Mouse (Mus musculus) intestine, embryonic 15.5 days (tissue): ENCODE measurements at regions not wholly inside any gene's neighbourhood (a gene's known extent, or its start where the extent isn't known, plus 50 kb on each side); places are given as distances from the start of the nearest gene placed in this dataset.

Experiments used
- ATAC-seq: fragments of 200-750 bp; cut with Nextera tagmentation; 2 replicates; pipeline ENCODE4 v1.8.0; 2017; ENCODE audit warnings: moderate TSS enrichment, moderate library complexity
- H3K27ac ChIP-seq: fragments of 300-500 bp; sonication (generic); 2 replicates; pipeline ENCODE4 v1.5.1; 2015; ENCODE audit warnings: mild to moderate bottlenecking, inconsistent platforms
- H3K27me3 ChIP-seq: fragments of 300-500 bp; sonication (generic); replicated peaks from 2 replicates; pipeline ENCODE4 v1.6.1; 2015; ENCODE audit warnings: inconsistent platforms
- H3K36me3 ChIP-seq: fragments of 300-500 bp; sonication (generic); 2 replicates; pipeline ENCODE4 v1.6.1; 2015; ENCODE audit warnings: inconsistent platforms
- H3K4me1 ChIP-seq: fragments of 300-500 bp; sonication (generic); replicated peaks from 2 replicates; pipeline ENCODE4 v1.6.1; 2015; ENCODE audit warnings: inconsistent platforms
- H3K4me2 ChIP-seq: fragments of 300-500 bp; sonication (generic); replicated peaks from 2 replicates; pipeline ENCODE4 v1.6.1; 2015; ENCODE audit warnings: mild to moderate bottlenecking, inconsistent platforms
- H3K4me3 ChIP-seq: fragments of 300-500 bp; sonication (generic); replicated peaks from 2 replicates; pipeline ENCODE4 v1.5.1; 2015; ENCODE audit warnings: inconsistent platforms
- H3K9ac ChIP-seq: fragments of 300-500 bp; sonication (generic); 2 replicates; pipeline ENCODE4 v1.6.1; 2015; ENCODE audit warnings: inconsistent platforms
- H3K9me3 ChIP-seq: fragments of 300-500 bp; sonication (generic); 2 replicates; pipeline ENCODE4 v1.6.1; 2016; ENCODE audit warnings: inconsistent platforms
- WGBS: fragments of 180-500 bp; shearing (Covaris S2); methylation state at CpG from one replicate; pipeline ENCODE4 v1.1.7; 2015; 5-methylcytosine and 5-hydroxymethylcytosine counted together

GRCm38 (mm10) chr14:99632444-99632843, 334.0 kb downstream of the Klf5 start:
- Histone ChIP-seq H3K27me3 (no peaks in the 10 kb centered on the region), H3K4me3 (no peak overlapping the region), H3K4me1 (no peaks in the 10 kb centered on the region), H3K4me2 (no peak overlapping the region), H3K36me3 (no peaks in the 10 kb centered on the region), H3K9me3 (no peaks in the 10 kb centered on the region), H3K27ac (no peak overlapping the region), H3K9ac (no peak overlapping the region)
- WGBS = 31% methylated on average over 4 of the region's 4 CpGs
- ATAC-seq = no peak

- WGBS = 81% methylated on average over 4 of the region's 4 CpGs
- Histone ChIP-seq H3K4me3 (no peak overlapping the region), H3K27ac (no peak overlapping the region), H3K4me2 (no peak overlapping the region), H3K36me3 (no peaks in the 10 kb centered on the region), H3K27me3 (no peaks in the 10 kb centered on the region), H3K4me1 (no peaks in the 10 kb centered on the region), H3K9me3 (no peaks in the 10 kb centered on the region), H3K9ac (no peak overlapping the region)
- ATAC-seq = no peak
Observed at GRCm38 (mm10) chr14:99635556-99636150, 337.2 kb downstream of the Klf5 start.

GRCm38 (mm10) chr14:99641475-99642453, 343.3 kb downstream of the Klf5 start:
- H3K4me1 ChIP-seq = 0 out of 2 replicates have a peak, but pooled peaks cover 2% of the 10 kb centered on the region
- H3K4me2 ChIP-seq = no peak overlapping the region
- no peaks in the 10 kb centered on the region for H3K27me3 ChIP-seq
- H3K9ac ChIP-seq = no peak overlapping the region
- no peaks in the 10 kb centered on the region for H3K36me3 ChIP-seq
- H3K27ac ChIP-seq = no peak overlapping the region
- no peak overlapping the region for H3K4me3 ChIP-seq
- 73% methylated on average over 15 of the region's 15 CpGs for WGBS
- H3K9me3 ChIP-seq = no peaks in the 10 kb centered on the region
- ATAC-seq = no peak

GRCm38 (mm10) chr14:99646323-99646722, 347.8 kb downstream of the Klf5 start:
- peak; percentile 90 for ATAC-seq
- 55% methylated on average over 3 of the region's 3 CpGs for WGBS
- Histone ChIP-seq H3K9ac (no peak overlapping the region), H3K4me3 (no peak overlapping the region), H3K4me2 (no peak overlapping the region), H3K4me1 (0 out of 2 replicates have a peak, but pooled peaks cover 2% of the 10 kb centered on the region), H3K36me3 (no peaks in the 10 kb centered on the region), H3K27ac (0 out of 2 replicates have a peak overlapping the region, but pooled peaks have one; percentile 56), H3K27me3 (no peaks in the 10 kb centered on the region), H3K9me3 (no peaks in the 10 kb centered on the region)

GRCm38 (mm10) chr14:99674399-99674798, 375.9 kb downstream of the Klf5 start:
- 70% methylated on average over 3 of the region's 3 CpGs for WGBS

GRCm38 (mm10) chr14:99687062-99687806, 388.7 kb downstream of the Klf5 start:
- Histone ChIP-seq H3K27me3 (no peaks in the 10 kb centered on the region), H3K4me3 (no peak overlapping the region), H3K36me3 (no peaks in the 10 kb centered on the region), H3K9ac (no peak overlapping the region), H3K9me3 (no peaks in the 10 kb centered on the region), H3K27ac (no peak overlapping the region), H3K4me1 (no peaks in the 10 kb centered on the region), H3K4me2 (no peak overlapping the region)
- ATAC-seq = no peak
- WGBS = 57% methylated on average over 8 of the region's 8 CpGs

More at GRCm38 (mm10) chr14:99674399-99674798, 375.9 kb downstream of the Klf5 start:
- no peak overlapping the region for H3K4me3 ChIP-seq
- H3K27me3 ChIP-seq = no peaks in the 10 kb centered on the region
- H3K9me3 ChIP-seq = no peaks in the 10 kb centered on the region
- H3K4me2 ChIP-seq = no peak overlapping the region
- H3K27ac ChIP-seq = no peak overlapping the region
- ATAC-seq = no peak
- H3K4me1 ChIP-seq = no peaks in the 10 kb centered on the region
- no peaks in the 10 kb centered on the region for H3K36me3 ChIP-seq
- no peak overlapping the region for H3K9ac ChIP-seq

GRCm38 (mm10) chr14:99688415-99688814, 389.9 kb downstream of the Klf5 start:
- Histone ChIP-seq H3K4me2 (no peak overlapping the region), H3K9ac (no peak overlapping the region), H3K27me3 (no peaks in the 10 kb centered on the region), H3K36me3 (no peaks in the 10 kb centered on the region), H3K4me1 (no peaks in the 10 kb centered on the region), H3K27ac (no peak overlapping the region), H3K9me3 (no peaks in the 10 kb centered on the region), H3K4me3 (no peak overlapping the region)
- WGBS = 82% methylated on average over 4 of the region's 4 CpGs
- ATAC-seq = no peak

GRCm38 (mm10) chr14:99696301-99696700, 397.8 kb downstream of the Klf5 start:
- Histone ChIP-seq H3K4me1 (no peaks in the 10 kb centered on the region), H3K27ac (no peak overlapping the region), H3K27me3 (no peaks in the 10 kb centered on the region), H3K4me3 (no peak overlapping the region), H3K36me3 (no peaks in the 10 kb centered on the region), H3K9me3 (no peaks in the 10 kb centered on the region), H3K4me2 (no peak overlapping the region), H3K9ac (no peak overlapping the region)
- 92% methylated on average over 7 of the region's 7 CpGs for WGBS
- ATAC-seq = no peak

GRCm38 (mm10) chr14:99699545-99699944, 401.1 kb downstream of the Klf5 start:
- WGBS = 72% methylated on average over 2 of the region's 2 CpGs
- ATAC-seq = no peak
- H3K4me3 ChIP-seq = no peak overlapping the region
- no peak overlapping the region for H3K4me2 ChIP-seq
- no peak overlapping the region for H3K9ac ChIP-seq
- no peaks in the 10 kb centered on the region for H3K9me3 ChIP-seq
- no peak overlapping the region for H3K27ac ChIP-seq
- H3K36me3 ChIP-seq = no peaks in the 10 kb centered on the region
- H3K27me3 ChIP-seq = no peaks in the 10 kb centered on the region
- no peaks in the 10 kb centered on the region for H3K4me1 ChIP-seq

GRCm38 (mm10) chr14:99706004-99706403, 407.5 kb downstream of the Klf5 start:
- no peaks in the 10 kb centered on the region for H3K4me1 ChIP-seq
- H3K9ac ChIP-seq = no peak overlapping the region
- H3K9me3 ChIP-seq = no peaks in the 10 kb centered on the region
- no peak for ATAC-seq
- H3K27me3 ChIP-seq = no peaks in the 10 kb centered on the region
- 51% methylated on average over 10 of the region's 10 CpGs for WGBS
- H3K27ac ChIP-seq = no peak overlapping the region
- H3K36me3 ChIP-seq = no peaks in the 10 kb centered on the region
- H3K4me3 ChIP-seq = no peak overlapping the region
- no peak overlapping the region for H3K4me2 ChIP-seq

GRCm38 (mm10) chr14:99708066-99708465, 409.6 kb downstream of the Klf5 start:
- Histone ChIP-seq H3K4me1 (no peaks in the 10 kb centered on the region), H3K9ac (no peak overlapping the region), H3K36me3 (no peaks in the 10 kb centered on the region), H3K27me3 (no peaks in the 10 kb centered on the region), H3K27ac (no peak overlapping the region), H3K4me3 (no peak overlapping the region), H3K4me2 (no peak overlapping the region), H3K9me3 (no peaks in the 10 kb centered on the region)
- ATAC-seq = no peak
- WGBS = 52% methylated on average over 2 of the region's 2 CpGs

- H3K27me3 ChIP-seq = no peaks in the 10 kb centered on the region
- H3K36me3 ChIP-seq = no peaks in the 10 kb centered on the region
- no peak overlapping the region for H3K4me3 ChIP-seq
- H3K9ac ChIP-seq = no peak overlapping the region
- WGBS = 63% methylated on average over 2 of the region's 2 CpGs
- no peak for ATAC-seq
- no peak overlapping the region for H3K4me2 ChIP-seq
- no peak overlapping the region for H3K27ac ChIP-seq
- no peaks in the 10 kb centered on the region for H3K4me1 ChIP-seq
- no peaks in the 10 kb centered on the region for H3K9me3 ChIP-seq
Observed at GRCm38 (mm10) chr14:99709764-99710163, 411.3 kb downstream of the Klf5 start.
